Mouse (Mus musculus) heart, embryonic 16.5 days (tissue): ENCODE data around the gene Tacr1. TPM values are rescaled to one million over a fixed set of nuclear protein-coding genes. Genes with fewer than 3 reads are reported as not detected.
A peak's percentile ranks its signal among the peaks of the same experiment; 100 is the strongest.

Experiments
- ATAC-seq: fragments of 200-750 bp; cut with Nextera tagmentation; replicated peaks from 2 replicates; pipeline ENCODE4 v1.8.0; 2017; ENCODE audit warnings: moderate number of reproducible peaks; ENCODE audit not compliant: insufficient read depth, low FRiP score; ENCODE audit errors: extremely low read depth
- H3K27ac ChIP-seq: fragments of 300-500 bp; sonication (generic); 2 replicates; pipeline ENCODE4 v1.5.1; 2014; ENCODE audit warnings: mild to moderate bottlenecking, low read length, control low read depth, moderate library complexity
- H3K27me3 ChIP-seq: fragments of 300-500 bp; sonication (generic); 2 replicates; pipeline ENCODE4 v1.6.1; 2014; ENCODE audit warnings: low read length, mixed read lengths; ENCODE audit not compliant: control insufficient read depth, insufficient read depth
- H3K36me3 ChIP-seq: fragments of 300-500 bp; sonication (generic); 2 replicates; pipeline ENCODE4 v1.6.1; 2014; ENCODE audit not compliant: control insufficient read depth, insufficient read depth
- H3K4me1 ChIP-seq: fragments of 300-500 bp; sonication (generic); 2 replicates; pipeline ENCODE4 v1.6.1; 2014; ENCODE audit warnings: low read length, mixed read lengths; ENCODE audit not compliant: control insufficient read depth, insufficient read depth
- H3K4me2 ChIP-seq: fragments of 300-500 bp; sonication (generic); 2 replicates; pipeline ENCODE4 v1.6.1; 2014; ENCODE audit warnings: low read depth, mild to moderate bottlenecking, control low read depth, low read length
- H3K4me3 ChIP-seq: fragments of 300-500 bp; sonication (generic); 2 replicates; pipeline ENCODE4 v1.5.1; 2014; ENCODE audit warnings: mild to moderate bottlenecking, control low read depth, low read length
- H3K9ac ChIP-seq: fragments of 300-500 bp; sonication (generic); 2 replicates; pipeline ENCODE4 v1.6.1; 2014; ENCODE audit warnings: low read length, control low read depth
- H3K9me3 ChIP-seq: fragments of 300-500 bp; sonication (generic); replicated peaks from 2 replicates; pipeline ENCODE4 v1.6.1; 2016; ENCODE audit warnings: low read length; ENCODE audit not compliant: control insufficient read depth
- WGBS: fragments of 180-500 bp; shearing (Covaris S2); extraction: QIAGEN DNeasy Blood & Tissue Kit; methylation state at CpG from one replicate; pipeline ENCODE4 v1.1.7; 2014; 5-methylcytosine and 5-hydroxymethylcytosine counted together
- polyA plus RNA-seq: library from polyadenylated mRNA; unstranded; fragments of >200 nt; fragmentation: Nextera tagmentation; extraction: Ambion mirVana; gene quantifications from 2 replicates; pipeline ENCODE4 v1.2.1, GENCODE M21; 2015

The Tacr1 gene
- polyA plus RNA-seq, 1 experiment from 2014 or later = 0.20 TPM

DNA sequence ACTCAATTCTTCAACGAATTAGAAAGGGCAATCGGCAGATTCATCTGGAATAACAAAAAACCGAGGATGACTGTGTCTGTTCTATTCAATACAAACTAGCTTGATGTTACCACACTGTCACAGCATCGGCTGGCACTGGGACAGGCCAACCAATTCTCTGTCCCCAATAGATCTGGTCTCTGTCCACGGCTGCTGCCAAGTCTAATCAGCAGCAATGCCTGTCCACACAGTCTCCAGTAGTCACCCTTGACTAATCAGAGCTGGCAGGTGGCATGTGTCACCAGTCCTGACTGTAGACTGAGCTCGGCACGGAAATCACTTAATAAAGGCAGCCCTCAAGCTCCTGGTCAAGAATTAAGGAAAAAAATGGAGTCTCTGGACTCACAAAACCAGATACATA is 187.3 kb downstream of the Tacr1 start:
- peak; percentile 75 for ATAC-seq
- Histone ChIP-seq H3K4me3 (no peak overlapping the region), H3K36me3 (no peaks in the 10 kb centered on the region), H3K4me1 (no peaks in the 10 kb centered on the region), H3K9ac (no peak overlapping the region), H3K9me3 (no peaks in the 10 kb centered on the region), H3K27ac (no peak overlapping the region), H3K4me2 (no peak overlapping the region), H3K27me3 (peaks cover 9% of the 10 kb centered on the region)
- 63% methylated on average over 7 of the region's 7 CpGs for WGBS

DNA sequence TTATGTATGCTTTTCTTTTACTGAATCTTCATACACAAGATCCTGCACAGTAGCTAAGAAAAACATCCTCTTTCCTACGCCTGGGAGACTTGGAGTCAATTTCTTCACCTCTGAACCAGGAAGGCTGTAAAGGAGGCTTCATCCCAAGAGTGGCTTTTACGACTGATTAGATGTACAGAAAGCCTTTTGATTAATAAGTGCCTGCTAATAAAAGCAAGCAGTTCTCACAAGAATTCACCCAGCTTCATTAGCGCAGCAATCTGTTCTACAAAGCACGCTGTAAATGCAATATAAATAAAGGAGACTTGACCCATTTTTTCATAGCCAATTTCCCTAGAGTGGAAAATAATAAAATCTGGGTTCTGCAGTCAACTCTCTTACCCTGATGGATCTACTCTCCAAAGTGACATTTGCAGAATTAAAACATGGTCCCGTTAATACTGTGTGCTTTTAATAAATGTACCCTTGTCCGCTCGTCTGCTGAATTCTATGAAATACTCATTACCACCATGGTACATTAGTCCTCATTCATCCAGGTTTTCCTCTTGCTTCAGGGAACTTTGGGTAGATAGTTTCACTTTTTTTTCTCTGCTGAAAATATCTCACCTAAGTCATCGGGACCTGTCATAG is 193.4 kb downstream of the Tacr1 start:
- Histone ChIP-seq H3K4me3 (no peak overlapping the region), H3K9me3 (peaks cover 5% of the 10 kb centered on the region), H3K9ac (no peak overlapping the region), H3K27me3 (peaks cover 3% of the 10 kb centered on the region; the same call in 1 of the 2 replicates), H3K27ac (no peak overlapping the region), H3K4me2 (no peak overlapping the region), H3K36me3 (no peaks in the 10 kb centered on the region), H3K4me1 (no peaks in the 10 kb centered on the region)
- 74% methylated on average over 8 of the region's 8 CpGs for WGBS
- ATAC-seq = no peak

DNA sequence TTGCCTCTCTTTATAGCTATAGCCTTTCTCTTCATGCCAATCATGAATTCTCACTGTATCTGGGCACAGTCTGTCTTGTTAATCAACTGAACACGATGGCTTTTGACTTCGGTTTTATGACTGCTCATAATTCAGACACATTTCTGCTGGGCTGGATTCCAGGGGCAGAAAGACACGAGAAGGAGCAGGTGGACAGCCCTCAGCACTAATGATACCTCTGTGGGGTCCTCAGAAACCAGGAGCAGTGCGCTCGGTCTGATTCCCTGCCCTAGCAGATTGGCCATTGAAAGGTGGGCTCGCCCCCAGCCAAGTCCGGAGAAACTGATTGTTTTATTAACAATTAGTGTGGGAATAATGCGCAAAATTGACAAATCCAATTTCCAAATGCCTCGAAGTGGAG is 201.1 kb downstream of the Tacr1 start:
- no peaks in the 10 kb centered on the region for H3K36me3 ChIP-seq
- H3K27ac ChIP-seq = no peak overlapping the region
- no peaks in the 10 kb centered on the region for H3K27me3 ChIP-seq
- no peak overlapping the region for H3K9ac ChIP-seq
- 81% methylated on average over 9 of the region's 9 CpGs for WGBS
- no peak overlapping the region for H3K4me2 ChIP-seq
- no peaks in the 10 kb centered on the region for H3K9me3 ChIP-seq
- H3K4me1 ChIP-seq = no peaks in the 10 kb centered on the region
- no peak overlapping the region for H3K4me3 ChIP-seq
- ATAC-seq = no peak

DNA sequence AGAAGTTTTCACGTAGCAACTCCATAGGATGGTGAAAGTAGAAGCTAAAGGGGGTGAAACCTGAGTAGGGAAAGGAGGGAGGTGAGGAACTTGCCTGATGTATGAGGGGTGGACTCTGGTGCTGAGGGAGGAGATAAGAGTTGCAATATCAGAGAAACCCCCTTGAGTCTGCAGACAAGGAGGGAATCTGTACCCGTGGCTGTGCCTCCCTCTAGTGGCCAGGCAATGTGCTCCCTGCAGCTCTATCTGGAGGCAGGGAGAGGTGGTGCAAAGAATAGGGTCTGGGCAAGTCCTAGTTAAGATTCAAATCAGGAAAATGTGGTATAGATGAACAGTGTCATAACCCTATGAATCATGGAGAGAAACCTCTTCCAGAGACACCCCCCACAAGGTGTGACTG is 201.5 kb downstream of the Tacr1 start:
- no peaks in the 10 kb centered on the region for H3K36me3 ChIP-seq

DNA sequence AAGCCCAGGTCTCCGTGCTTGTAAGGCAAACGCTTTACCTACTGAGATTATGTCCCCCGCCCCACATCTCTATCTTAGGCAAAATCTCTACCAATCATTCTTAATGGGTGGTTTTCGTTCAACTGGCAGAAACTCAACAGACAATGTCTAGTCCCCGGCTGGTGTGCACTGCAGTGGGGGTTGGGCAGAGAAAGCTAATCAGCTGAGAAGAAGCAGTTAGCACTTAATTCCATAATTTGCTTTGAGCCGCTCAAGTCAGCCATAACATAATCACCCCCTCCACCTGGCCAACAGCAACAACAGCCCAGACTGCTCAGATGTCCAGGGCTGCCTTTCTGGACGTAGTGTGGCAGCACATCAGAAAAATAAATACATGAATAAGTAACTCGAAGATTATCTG is 202.7 kb downstream of the Tacr1 start:
- Histone ChIP-seq H3K4me1 (no peaks in the 10 kb centered on the region), H3K27ac (no peak overlapping the region), H3K27me3 (no peaks in the 10 kb centered on the region), H3K9ac (no peak overlapping the region), H3K4me3 (no peak overlapping the region), H3K9me3 (no peaks in the 10 kb centered on the region), H3K4me2 (no peak overlapping the region), H3K36me3 (no peaks in the 10 kb centered on the region)
- no peak for ATAC-seq
- 51% methylated on average over 8 of the region's 8 CpGs for WGBS

More for the DNA sequence above, 201.5 kb downstream of the Tacr1 start:
- H3K9ac ChIP-seq = no peak overlapping the region
- 27% methylated on average over 2 of the region's 2 CpGs for WGBS
- H3K4me3 ChIP-seq = no peak overlapping the region
- no peaks in the 10 kb centered on the region for H3K27me3 ChIP-seq
- no peaks in the 10 kb centered on the region for H3K4me1 ChIP-seq
- no peak overlapping the region for H3K4me2 ChIP-seq
- no peak for ATAC-seq
- no peak overlapping the region for H3K27ac ChIP-seq
- no peaks in the 10 kb centered on the region for H3K9me3 ChIP-seq

DNA sequence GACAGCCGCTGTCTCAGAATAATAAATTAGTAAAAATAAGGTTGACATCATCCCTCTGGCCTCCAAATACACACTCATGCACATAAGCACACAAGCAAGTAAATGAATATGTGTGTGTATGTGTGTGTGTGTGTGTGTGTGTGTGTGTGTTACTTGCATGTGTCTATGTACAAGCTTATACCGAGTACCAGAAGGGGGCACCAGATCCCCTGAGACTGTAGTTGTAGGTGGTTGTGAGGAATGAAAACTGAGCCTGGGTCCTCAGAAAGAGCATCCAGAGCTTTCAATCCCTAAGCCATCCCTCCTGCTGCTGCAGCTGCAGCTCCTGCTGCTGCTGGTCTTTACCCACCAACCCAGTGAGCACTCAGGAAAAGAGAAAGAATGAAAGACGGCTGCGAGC is 206.6 kb downstream of the Tacr1 start:
- H3K9ac ChIP-seq = no peak overlapping the region
- no peaks in the 10 kb centered on the region for H3K36me3 ChIP-seq
- H3K9me3 ChIP-seq = no peaks in the 10 kb centered on the region
- H3K4me3 ChIP-seq = no peak overlapping the region
- no peak for ATAC-seq
- no peaks in the 10 kb centered on the region for H3K27me3 ChIP-seq
- no peak overlapping the region for H3K27ac ChIP-seq
- H3K4me2 ChIP-seq = no peak overlapping the region
- no peaks in the 10 kb centered on the region for H3K4me1 ChIP-seq
- WGBS = 95% methylated on average over 4 of the region's 4 CpGs

DNA sequence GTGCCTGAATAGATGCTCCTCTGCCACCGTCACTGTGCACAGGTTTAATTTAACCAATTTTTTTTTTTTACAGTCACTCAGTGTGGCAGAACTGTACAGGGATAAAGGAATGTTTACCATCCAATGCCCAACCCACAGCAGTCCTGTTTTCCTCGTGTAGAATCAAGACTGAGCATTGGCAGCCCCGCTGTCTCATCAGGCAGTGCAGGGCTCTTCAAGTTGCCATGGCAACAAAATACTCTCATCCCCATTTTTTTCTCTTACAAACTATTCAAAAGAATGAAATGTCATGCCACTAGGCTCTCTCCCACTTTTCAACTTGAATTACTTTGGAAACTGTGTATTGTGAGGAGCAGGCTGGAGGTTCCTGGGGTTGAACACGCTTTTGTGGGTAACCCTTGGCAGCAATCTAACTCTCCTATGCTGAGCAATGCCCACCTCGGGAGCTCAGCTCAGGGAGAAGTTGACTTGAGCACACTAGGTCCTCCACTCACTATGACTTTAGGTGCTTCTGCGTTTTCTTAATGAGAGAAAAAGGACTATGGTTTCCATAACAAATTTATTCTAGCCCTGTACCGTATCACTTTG is 207.3 kb downstream of the Tacr1 start:
- no peak overlapping the region for H3K9ac ChIP-seq
- no peak overlapping the region for H3K4me3 ChIP-seq
- no peaks in the 10 kb centered on the region for H3K9me3 ChIP-seq
- no peak overlapping the region for H3K4me2 ChIP-seq
- H3K36me3 ChIP-seq = no peaks in the 10 kb centered on the region
- ATAC-seq = no peak
- no peaks in the 10 kb centered on the region for H3K4me1 ChIP-seq
- no peak overlapping the region for H3K27ac ChIP-seq
- 73% methylated on average over 7 of the region's 7 CpGs for WGBS
- H3K27me3 ChIP-seq = no peaks in the 10 kb centered on the region
